Mouse (Mus musculus) 3134 (cell line): ENCODE data around the gene Pet117.
A peak's percentile ranks its signal among the peaks of the same experiment; 100 is the strongest.
"Not testable (repeated sequence)": the region's sequence is repeated elsewhere in the genome, so short reads cannot be mapped to it uniquely, and the experiment has no call there.

Source experiments
- DNase-seq: peaks from one replicate; pipeline ENCODE4 v3.0.0-alpha.2; 2011; ENCODE audit warnings: low spot score; ENCODE audit not compliant: insufficient read length; ENCODE audit errors: extremely low read depth

Gene Pet117

DNA sequence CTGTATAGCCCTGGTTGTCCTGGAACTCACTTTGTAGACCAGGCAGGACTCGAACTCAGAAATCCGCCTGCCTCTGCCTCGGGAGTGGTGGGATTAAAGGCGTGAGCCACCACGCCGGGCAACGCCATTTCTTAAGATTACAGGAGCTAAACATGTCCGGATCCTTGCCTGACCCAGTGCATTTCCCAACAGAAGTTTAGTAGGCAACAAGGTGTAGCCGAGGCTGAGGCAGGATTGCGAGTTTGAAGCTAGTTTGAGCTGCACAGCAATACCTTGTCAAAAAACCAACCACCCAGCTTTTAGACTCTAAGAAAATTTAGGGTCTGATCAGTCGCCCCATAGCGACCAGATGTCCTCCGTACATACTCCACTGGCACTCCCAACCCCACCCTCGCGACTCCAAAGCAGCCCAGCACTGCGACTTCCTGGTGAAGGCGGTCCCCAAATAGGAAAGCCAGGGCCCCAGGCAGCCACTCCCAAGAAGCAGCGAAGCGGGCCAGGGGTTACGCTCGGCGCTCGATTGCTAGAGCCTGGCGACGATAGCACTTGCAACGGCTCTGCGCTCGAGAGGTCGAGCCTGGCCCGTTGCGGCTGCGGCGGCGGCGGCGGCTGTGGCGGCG lies at the start of gene Pet117, which contains the start of gene Kat14:
Pet117 (plus strand) TSS at position 597 of the 620 bp plus-strand sequence.
Kat14 (plus strand) TSS at position 584 of the 620 bp plus-strand sequence.
- peak; percentile 88 for DNase-seq

DNA sequence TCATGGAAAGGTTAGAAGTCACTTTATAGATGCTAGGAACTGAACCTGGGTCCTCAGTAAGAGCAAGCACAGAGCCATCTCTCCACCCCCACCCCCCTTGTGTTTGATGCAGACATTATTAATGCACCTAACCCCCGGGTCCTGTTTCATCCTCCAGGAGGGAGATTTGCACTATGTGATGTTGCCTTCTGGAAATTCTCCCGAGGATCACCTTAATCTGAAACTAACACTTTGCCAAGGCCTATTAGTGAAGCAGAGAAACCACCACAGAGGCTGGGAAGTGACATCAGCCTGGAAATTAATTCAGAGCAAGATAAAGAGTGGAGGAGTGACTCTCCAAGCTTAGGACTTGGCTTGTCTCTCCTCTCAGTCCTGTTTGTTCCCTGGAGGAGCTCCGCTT lies 44.6 kb upstream of the Pet117 start:
- DNase-seq = no peak

DNA sequence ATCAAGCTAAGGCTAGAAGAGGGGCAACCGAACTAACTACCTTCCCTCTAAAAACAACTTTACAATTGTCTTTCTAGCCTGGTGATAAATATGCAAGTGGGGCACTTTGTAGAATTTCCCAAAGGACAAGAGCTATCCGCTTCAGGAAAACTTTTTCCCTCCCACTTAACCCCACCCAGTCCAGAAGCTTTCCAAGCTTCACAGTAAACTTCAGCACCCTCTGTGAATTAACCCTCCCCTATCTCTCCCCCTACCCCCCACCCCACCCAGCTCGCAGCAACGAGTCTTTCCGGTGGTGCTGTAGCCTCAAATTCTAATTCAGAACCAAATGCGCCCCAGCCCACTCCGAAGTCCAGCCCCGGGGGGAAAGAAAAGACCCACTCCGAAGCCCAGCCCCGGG lies 39.3 kb upstream of the Pet117 start:
- no peak for DNase-seq

DNA sequence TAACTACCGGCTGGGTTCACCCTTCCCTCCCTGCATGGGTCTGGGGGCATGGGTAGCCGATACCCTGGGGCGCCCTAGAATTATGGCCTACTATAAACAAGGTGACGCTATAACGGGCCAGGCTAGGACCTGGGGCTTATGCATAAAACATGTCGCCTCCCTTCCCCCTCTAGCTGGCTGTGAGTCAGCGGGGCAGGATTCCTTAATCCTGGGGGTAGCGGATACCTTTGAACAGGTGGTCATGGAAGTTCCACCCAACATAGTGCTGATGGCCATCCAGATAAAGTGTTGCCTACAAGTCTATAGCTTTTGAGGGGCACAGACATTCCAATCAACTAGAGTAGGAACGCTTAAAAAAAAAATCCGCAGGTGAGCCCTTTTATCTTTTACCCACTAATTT lies 38.9 kb upstream of the Pet117 start:
- DNase-seq = no peak

DNA sequence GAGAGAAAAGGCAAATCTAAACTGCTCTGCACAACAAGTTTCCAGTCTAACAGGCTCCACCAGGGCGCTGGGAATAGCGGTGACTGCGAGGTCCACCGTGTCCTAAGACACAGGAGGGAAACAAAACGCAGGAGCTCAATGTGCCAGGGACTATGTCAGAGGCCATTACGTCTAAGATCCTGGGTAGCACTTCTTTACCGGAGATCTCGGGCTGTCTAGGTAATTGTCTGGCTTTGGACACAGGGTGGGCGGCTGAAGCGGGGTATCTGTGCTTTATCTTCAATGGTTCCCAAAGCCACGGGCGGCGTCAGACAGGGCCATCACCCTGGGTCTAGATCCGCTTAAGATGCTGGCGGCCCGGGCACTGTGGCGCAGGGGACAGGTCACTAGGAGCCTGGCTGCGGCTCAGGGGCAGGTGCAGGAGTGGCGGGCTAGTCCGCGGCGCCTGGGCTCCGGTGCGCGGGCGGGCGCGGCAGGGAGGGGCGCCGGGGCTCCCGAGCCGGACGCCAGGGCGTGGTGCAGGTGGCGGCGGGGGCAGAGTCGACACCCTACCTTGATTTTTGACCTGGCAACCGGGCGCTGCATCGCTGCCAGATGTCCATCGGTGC lies 38.3 kb upstream of the Pet117 start:
- DNase-seq = no peak

DNA sequence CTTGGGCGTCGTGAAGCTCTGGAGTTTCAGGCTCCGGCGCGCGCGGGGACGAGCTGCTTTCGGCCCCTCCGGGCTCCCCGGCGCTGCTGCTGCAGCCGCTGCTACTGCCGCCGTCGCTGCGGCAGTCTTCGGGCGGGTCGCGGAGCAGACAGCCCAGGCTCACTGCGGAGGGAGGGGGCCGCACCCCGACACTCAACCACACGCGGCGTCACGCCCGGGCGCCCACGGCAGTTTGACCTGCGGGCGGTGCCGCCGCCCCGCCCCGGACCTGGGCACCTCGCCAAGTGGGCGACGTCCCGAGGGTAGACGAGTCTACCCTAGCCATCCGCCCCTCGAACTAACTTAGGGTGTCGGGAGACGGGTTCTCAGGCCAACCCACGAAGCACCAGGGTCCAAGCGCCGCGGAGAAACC lies 37.8 kb upstream of the Pet117 start:
- DNase-seq = peak; percentile 16

DNA sequence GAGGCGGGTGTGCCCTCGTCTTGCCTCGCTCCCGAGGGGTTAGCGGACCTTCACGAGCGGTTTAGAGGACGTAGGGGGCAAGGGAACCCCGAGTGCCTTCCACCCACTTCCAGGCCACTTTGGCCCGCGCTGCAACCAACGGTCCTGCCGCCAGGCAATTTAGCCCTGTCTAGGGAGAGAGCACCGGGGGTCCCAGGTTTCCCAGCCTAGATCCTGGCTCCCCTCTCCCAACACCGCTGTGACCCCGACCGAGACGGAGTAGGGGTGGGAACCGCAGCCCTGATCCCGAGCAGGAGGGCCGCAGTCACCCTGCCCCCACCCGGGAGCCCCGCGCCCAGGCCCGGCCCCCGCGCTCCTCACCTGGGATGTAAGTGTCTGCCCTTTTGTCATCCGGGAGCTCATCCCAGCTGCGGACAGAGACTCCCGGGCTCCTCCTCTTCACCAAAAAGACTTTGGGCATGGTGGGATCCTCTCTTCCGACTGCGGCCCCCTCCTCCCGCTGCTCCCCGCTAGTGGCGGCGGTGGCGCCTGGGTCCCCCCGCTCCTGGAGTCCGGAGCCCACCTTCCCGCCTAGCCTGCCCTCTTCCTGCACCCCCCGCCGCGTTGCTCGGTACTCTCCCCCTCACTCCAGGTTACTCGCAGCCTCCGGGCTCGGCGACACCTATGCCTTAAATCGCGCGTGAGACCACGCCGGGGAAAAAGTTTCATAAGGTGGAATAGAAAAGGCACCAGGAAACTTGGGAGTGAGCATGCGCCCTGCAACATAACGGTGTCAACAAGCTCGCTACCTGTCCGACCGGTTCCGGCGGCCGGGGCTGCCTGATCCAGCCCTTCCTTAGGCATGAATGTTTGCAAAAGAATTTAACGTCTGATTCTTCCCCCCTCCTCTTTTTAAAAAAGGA lies 37.1 kb upstream of the Pet117 start, which contains the start of gene Ovol2:
Ovol2 (minus strand) TSS at position 746 of the 902 bp plus-strand sequence.
- no peak for DNase-seq

DNA sequence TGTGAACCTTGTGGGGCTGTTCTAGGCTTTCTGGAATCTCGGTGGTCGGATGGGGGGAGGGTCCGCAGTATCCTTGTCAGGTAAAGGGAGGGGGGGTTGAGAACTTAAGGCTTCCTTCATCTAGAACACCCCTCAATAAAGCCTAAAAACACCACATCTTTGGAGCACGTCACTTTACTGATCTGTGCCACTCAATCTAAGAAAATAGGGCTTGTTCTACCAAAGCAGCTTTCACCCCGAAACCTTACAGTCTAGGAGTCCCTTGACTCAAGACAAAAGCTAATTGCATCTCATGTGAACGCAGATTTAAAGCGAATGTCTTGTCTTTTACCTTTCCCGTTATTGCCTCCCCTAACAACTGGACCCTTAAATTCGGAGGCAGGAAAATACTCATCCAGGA lies 36.3 kb upstream of the Pet117 start:
- DNase-seq = no peak

DNA sequence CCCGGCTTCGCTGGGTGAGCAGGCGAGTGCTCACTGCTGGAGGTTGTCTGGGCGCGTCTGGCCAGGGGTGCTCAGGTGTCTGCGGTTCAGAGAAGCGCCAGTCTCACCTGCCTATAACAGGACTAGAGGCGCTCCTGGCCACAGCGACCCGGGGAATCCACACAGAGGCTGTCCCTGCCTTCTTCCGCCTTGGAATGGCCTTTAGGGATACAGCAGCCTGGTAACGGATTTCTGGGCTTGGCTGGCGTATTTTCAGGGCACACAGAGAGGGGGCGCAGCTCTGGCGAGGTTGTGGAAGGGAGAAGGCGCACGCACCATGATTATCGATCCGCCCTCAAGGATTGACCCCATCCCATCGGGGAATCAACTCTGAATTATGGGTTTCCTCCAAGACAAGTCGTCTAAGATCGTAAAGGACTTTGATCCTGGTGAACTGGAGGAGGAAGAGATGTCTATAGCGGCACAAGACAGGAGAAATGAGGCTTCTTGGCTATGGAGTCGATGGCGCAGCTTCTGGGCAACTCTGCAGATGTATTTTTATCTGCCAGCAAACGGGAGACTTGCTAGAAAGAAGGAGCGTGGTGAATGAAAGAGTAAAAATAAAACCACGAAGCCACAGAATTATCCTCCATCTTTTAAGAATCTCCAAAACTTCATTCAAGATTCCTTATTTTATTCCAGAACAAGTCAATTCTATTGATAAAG lies 35.5 kb upstream of the Pet117 start:
- no peak for DNase-seq

DNA sequence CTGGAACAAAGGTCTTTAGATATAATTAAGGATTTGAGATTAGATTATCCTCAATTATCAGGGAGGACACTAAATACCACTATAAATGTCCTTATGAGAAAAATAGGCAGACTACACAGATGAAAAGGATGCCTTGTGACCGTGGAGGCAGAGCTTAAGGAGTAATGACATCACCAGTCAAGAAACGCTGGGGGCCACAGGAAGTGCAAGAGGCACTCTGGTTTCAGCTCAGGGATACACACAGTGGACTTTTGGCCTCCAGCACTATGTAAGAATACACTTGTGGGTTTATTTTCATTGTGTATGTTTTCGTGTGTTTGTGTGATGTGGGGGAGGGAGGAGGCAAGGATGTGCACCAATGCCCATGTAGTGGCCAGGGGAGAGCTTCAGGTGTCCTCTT lies 31.6 kb upstream of the Pet117 start:
- no peak for DNase-seq

DNA sequence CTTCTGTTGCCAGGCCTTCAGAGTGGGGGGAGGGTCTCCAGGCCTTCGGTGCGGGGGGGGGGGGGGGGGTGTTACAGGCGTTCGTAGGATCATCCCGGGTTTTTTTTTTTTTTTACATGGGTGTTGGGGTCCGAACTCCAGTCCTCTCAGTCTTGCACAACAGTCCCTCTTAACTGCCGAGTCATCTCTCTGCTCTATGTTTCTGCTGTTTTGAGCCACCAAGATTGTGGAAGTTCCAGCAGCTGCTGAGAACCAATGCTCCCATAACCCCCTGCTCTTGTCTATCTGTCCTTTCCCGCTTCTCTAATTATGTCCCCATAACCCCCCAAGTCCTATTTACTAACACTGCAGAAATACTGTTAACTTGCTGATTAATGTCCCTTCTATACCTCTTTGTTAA lies 31.1 kb upstream of the Pet117 start:
- no peak for DNase-seq

DNA sequence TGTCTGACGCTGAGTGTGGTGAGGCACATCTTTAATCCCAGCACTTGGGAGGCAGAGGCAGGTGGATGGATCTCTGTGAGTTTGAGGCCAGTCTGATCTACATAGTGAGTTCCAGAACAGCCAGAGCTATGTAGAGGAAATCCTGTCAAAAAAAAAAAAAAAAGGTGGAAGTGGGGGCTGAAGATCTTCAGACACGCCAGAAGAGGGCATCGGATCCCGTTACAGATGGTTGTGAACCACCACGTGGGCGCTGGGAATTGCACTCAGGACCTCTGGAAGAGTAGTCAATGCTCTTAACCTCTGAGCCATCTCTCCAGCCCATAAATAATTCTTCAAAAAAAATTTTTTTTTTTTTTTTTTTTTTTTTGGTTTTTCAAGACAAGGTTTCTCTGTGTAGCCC lies 30.6 kb upstream of the Pet117 start:
- not testable (repeated sequence) for DNase-seq

DNA sequence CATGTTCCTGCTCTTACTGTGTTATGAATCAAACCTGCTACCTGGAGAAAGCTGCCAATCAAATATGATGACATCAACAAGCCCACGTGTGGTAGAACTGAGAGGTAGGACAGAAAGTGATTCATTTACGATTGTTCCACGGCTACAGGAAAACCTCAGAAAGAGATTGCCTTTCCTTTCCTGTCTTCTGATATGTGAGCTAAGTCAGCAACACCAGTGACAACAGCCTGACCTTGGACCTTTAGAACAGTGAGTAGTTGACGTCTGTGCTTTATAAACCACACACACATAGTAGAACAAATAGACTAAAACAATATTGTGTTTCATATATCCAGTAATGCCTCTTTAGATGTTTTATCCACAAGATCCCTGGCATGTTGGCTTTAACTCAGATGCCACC lies 25.6 kb upstream of the Pet117 start:
- no peak for DNase-seq

DNA sequence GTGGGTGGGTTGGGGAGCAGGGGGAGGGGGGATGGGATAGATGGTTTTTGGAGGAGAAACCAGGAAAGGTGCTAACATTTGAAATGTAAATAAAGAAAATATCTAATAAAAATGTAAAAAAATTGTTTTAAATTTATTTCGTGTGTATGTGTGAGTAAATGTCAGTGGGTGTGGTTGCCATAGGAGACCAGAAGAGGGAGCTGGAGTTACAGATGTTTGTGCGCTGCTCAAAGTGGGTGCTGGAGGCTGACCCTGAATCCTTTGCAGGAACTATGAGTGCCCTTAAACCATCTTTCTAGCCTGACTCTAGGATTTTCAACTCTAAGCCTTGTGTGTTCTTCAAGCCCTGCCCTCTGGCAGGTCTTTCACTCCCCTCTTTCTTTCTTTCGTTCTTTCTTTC lies 20.3 kb upstream of the Pet117 start:
- DNase-seq = no peak

DNA sequence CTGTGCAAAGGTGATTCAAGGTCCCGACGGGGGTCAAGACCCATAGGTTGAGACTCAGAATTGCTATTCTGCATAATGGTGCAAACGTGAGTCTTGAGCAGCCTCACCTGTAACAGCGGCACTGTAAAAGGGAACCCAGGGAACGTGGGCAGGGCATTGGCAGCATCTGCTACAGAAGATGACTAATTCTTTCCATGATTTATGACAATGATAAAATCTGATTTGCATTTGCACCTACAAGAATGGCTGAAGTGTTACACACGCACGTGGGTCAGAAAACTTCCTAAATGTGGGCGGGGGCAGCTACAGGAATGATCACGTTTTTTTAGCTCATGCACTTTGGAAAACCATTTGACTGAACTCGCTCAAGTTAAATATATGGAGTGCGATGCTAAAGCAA lies 16.0 kb upstream of the Pet117 start:
- no peak for DNase-seq

DNA sequence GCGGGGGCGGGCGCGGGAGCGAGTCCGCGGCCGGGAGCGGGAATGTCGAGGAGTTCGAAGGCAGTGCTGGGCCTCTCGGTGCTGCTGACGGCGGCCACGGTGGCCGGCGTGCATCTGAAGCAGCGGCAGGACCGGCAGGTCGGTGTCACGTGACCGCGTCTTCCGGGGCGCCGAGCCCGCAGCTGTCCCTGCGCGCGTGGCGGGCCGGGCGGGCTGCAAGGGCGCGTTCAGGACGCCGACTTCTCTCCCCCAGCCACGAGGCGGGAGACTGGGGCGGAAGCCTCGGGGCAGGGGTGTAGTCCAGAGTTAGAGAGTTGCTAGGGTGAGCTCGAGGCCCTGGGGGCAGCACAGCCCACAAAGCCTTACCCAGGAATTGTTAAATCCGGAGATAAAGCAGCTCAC lies 225 bp downstream of the Pet117 start:
- DNase-seq = peak; percentile 87

DNA sequence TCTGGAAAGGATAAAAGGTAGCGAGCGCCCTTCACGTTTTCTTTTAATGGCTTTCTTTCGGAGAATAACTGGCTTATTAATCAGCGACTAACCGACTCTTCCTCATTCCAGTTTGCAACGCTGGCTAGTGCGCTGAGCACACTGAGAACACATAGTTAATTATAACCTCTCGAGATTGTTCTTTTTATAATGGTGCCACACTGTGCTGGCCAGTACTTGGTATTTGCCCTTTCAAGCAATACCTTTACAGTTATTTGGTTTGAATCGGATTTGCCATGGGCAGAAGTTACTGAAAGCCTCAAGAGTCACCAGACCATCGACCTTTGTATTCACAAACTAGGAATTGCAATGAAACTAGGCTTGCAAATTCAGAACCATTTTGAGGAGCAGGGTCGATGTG lies 715 bp downstream of the Pet117 start:
- DNase-seq = peak; percentile 15

DNA sequence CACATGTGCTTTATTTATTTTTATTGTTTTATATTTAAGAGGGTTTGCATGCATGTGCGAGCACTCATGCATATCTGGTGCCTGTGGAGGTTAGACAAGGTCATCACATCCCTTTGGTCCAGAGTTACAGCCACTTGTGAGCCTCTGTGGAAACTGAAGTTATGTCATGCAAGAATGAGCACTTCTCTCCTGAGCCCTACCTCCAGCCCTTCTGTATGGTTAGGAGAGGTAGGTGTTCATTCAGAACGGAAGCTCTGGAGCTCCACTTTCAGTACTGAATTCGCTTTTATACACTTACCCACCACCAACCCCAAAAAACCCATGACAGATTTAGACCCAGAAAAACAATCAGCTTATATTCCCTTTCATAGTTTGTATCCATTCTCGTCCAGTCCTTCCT lies 2.8 kb downstream of the Pet117 start:
- no peak for DNase-seq

DNA sequence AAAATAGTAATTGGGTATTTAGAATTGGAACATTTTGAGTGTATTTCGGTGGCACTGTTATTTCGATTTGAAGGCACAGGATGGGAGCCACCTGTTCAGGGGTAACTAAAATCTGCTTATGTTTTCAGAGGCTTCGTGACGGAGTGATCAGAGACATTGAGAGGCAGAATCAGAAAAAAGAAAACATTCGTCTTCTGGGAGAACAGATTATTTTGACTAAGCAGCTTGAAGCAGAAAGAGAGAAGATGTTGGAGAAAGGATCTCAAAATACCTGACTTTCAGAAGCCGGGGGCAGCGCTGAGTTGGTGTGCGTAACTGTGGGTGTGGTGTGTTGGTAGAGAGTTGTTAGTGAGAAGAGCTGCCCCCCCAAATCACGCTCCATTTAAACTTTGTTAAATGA lies 4.3 kb downstream of the Pet117 start:
- no peak for DNase-seq

DNA sequence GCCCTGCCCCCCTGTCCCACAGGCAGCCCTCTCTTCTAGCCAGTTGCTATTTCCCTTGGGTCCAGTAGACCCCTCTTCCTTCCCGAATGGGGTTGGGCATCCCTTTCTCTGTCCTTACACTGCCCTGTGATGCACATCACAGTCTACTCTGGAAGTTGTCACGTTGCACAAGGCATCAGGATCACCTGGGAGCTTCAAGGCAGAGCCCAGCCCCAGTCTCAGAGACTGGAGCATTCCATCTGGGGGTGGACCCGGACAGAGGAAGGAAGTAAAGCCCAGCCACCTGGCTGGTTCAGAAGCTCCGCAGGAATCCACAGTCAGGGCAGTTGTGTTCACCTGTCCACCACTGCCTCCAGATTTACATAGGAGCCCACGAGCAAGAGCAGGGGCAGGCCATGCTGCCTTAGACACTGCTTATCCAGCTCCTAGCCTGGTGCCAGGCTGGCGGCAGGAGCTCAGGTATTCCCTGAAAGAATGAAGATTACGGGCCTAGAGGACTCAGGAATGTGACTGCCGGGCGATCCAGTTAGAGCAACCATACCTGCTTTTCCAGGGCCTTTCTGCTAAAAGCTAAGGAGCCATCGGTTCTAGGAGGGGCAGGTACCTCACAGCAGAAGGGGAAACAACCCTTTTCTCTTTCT lies 6.4 kb downstream of the Pet117 start:
- DNase-seq = no peak

DNA sequence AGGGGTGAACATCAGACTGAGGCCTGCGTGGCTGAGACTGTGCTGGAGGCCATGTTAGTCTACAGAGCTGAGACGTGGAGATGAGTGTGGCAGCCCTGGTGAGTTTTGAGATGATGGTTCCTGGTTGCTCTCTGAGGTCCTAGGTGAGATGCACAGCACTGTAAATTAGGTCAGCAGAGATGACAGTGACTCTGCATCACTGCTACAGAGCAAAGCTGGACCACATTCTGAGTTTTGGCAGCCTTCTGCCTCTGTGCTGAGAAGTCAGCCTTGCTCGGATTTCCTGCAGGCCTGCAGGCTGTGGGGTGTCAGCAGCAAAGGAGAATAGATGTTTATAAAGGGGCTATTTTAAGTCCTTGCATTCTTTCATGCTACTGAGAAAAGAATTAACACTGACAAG lies 12.5 kb downstream of the Pet117 start:
- no peak for DNase-seq
